Mouse (Mus musculus) T-cell, adult 2 months (primary cell): ENCODE measurements around the gene Eif2b2.

Source experiments
- DNase-seq: peaks from one replicate; pipeline ENCODE4 v3.0.0; 2022; ENCODE audit warnings: low spot score

Eif2b2 gene

GRCm38 (mm10) chr12:85193923-85194622, 25.2 kb upstream of the Eif2b2 start:
- no peak for DNase-seq

- no peak for DNase-seq
Measured at GRCm38 (mm10) chr12:85194623-85195018, 24.7 kb upstream of the Eif2b2 start.

- no peak for DNase-seq
Measured at GRCm38 (mm10) chr12:85195086-85195485, 24.2 kb upstream of the Eif2b2 start.

GRCm38 (mm10) chr12:85196191-85196590, 23.1 kb upstream of the Eif2b2 start:
- no peak for DNase-seq

GRCm38 (mm10) chr12:85197371-85197770, 21.9 kb upstream of the Eif2b2 start:
- no peak for DNase-seq

- no peak for DNase-seq
Measured at GRCm38 (mm10) chr12:85197936-85198335, 21.3 kb upstream of the Eif2b2 start.

- no peak for DNase-seq
Measured at GRCm38 (mm10) chr12:85199954-85200353, 19.3 kb upstream of the Eif2b2 start.

- DNase-seq = no peak
Measured at GRCm38 (mm10) chr12:85200929-85201829, 18.1 kb upstream of the Eif2b2 start.

GRCm38 (mm10) chr12:85201830-85202147, 17.5 kb upstream of the Eif2b2 start:
- no peak for DNase-seq

GRCm38 (mm10) chr12:85202191-85202590, 17.1 kb upstream of the Eif2b2 start:
- DNase-seq = no peak

- no peak for DNase-seq
Measured at GRCm38 (mm10) chr12:85203699-85204098, 15.6 kb upstream of the Eif2b2 start.

GRCm38 (mm10) chr12:85204105-85204504, 15.2 kb upstream of the Eif2b2 start:
- DNase-seq = no peak

- no peak for DNase-seq
Measured at GRCm38 (mm10) chr12:85205425-85205824, 13.9 kb upstream of the Eif2b2 start.

- peak; percentile 16 for DNase-seq
Measured at GRCm38 (mm10) chr12:85208687-85209199, 10.5 kb upstream of the Eif2b2 start.

- DNase-seq = no peak
Measured at GRCm38 (mm10) chr12:85215031-85215430, 4.2 kb upstream of the Eif2b2 start.

- DNase-seq = no peak
Measured at GRCm38 (mm10) chr12:85217733-85218310, 1.5 kb upstream of the Eif2b2 start.

GRCm38 (mm10) chr12:85219905-85220290, 617 bp downstream of the Eif2b2 start:
- peak; percentile 68 for DNase-seq

- DNase-seq = no peak
Measured at GRCm38 (mm10) chr12:85227227-85227626, 7.9 kb downstream of the Eif2b2 start.

- DNase-seq = no peak
Measured at GRCm38 (mm10) chr12:85227876-85228599, 8.8 kb downstream of the Eif2b2 start.

GRCm38 (mm10) chr12:85233376-85234358, 14.4 kb downstream of the Eif2b2 start:
- no peak for DNase-seq

GRCm38 (mm10) chr12:85237553-85237952, 18.3 kb downstream of the Eif2b2 start:
- no peak for DNase-seq
